Mouse (Mus musculus) liver, embryonic 13.5 days (tissue): ENCODE results near the gene Olfr331. TPM values are rescaled to one million over a fixed set of nuclear protein-coding genes. Genes with fewer than 3 reads are reported as not detected.

Experiments
- polyA plus RNA-seq: library from polyadenylated mRNA; unstranded; fragments of >200 nt; fragmentation: Nextera tagmentation; extraction: Ambion mirVana; gene quantifications from 2 replicates; pipeline ENCODE4 v1.2.1, GENCODE M21; 2015

Olfr331 gene
- polyA plus RNA-seq, 1 experiment from 2014 or later = not detected

Other genes starting within 250 kb of the Olfr331 start
- 0.21 and 0.36 TPM in 2 replicates for gene 4930438A08Rik, start 227.8 kb downstream of the Olfr331 start, polyA plus RNA-seq
- gene Zfp692, start 195.5 kb downstream of the Olfr331 start, polyA plus RNA-seq = 12.2 and 12.6 TPM in 2 replicates
- 40.5 and 47.7 TPM in 2 replicates for gene Zfp672, start 172.2 kb downstream of the Olfr331 start, polyA plus RNA-seq
- gene Sh3bp5l, start 171.8 kb downstream of the Olfr331 start, polyA plus RNA-seq = 17.9 and 19.7 TPM in 2 replicates
- 0.39 TPM in 1 of 2 replicates, not detected in the other for gene Lypd8, start 123.5 kb downstream of the Olfr331 start, polyA plus RNA-seq
- not detected in 2 replicates for gene 1810065E05Rik, start 81.5 kb downstream of the Olfr331 start, polyA plus RNA-seq
- gene Gm12253, start 70.0 kb downstream of the Olfr331 start, polyA plus RNA-seq = not detected in 2 replicates
- gene Lypd9, start 49.6 kb downstream of the Olfr331 start, polyA plus RNA-seq = not detected in 2 replicates
- not detected in 2 replicates for gene Olfr30, start 40.3 kb downstream of the Olfr331 start, polyA plus RNA-seq
- not detected in 2 replicates for gene Olfr332, start 10.0 kb downstream of the Olfr331 start, polyA plus RNA-seq
- not detected in 2 replicates for gene Olfr330, start 32.3 kb upstream of the Olfr331 start, polyA plus RNA-seq
- not detected in 2 replicates for gene Olfr329-ps, start 43.9 kb upstream of the Olfr331 start, polyA plus RNA-seq
- gene Olfr328, start 53.1 kb upstream of the Olfr331 start, polyA plus RNA-seq = not detected in 2 replicates
- not detected in 2 replicates for gene Olfr224, start 68.0 kb upstream of the Olfr331 start, polyA plus RNA-seq
- gene Olfr325, start 75.2 kb upstream of the Olfr331 start, polyA plus RNA-seq = not detected in 2 replicates
- not detected in 2 replicates for gene Olfr324, start 92.5 kb upstream of the Olfr331 start, polyA plus RNA-seq
- not detected in 2 replicates for gene 2210407C18Rik, start 113.5 kb upstream of the Olfr331 start, polyA plus RNA-seq
- gene Olfr323, start 127.9 kb upstream of the Olfr331 start, polyA plus RNA-seq = not detected in 2 replicates
- gene Trim58, start 137.9 kb upstream of the Olfr331 start, polyA plus RNA-seq = 9.2 and 12.4 TPM in 2 replicates
- gene Olfr322, start 156.2 kb upstream of the Olfr331 start, polyA plus RNA-seq = not detected in 2 replicates
- gene Olfr320, start 178.5 kb upstream of the Olfr331 start, polyA plus RNA-seq = not detected in 2 replicates
- not detected in 2 replicates for gene Olfr319, start 196.6 kb upstream of the Olfr331 start, polyA plus RNA-seq
- not detected in 2 replicates for gene Olfr318, start 221.4 kb upstream of the Olfr331 start, polyA plus RNA-seq
- not detected in 2 replicates for gene Olfr317, start 236.6 kb upstream of the Olfr331 start, polyA plus RNA-seq